In genomic region chr13:102745626-102746342, GRCm38 (mm10) we compare ENCODE assay signal across 10 mouse cellular contexts. TPM values are rescaled to one million over a fixed set of nuclear protein-coding genes. Genes with fewer than 3 reads are reported as not detected.
DNase-seq lines count a peak whose midpoint lies in the region; ATAC-seq lines count a peak whose summit lies in the region.
"Had no signal": no experiment of that assay in that cellular context is flagged by ENCODE, and none has a peak within 500 bp of the region (broad histone marks: within the 10 kb centered on the region; RNA-seq: fewer than 3 reads in every experiment).

No protein-coding gene starts in this region.

- peak; percentile 38 for DNase-seq in layer of hippocampus, adult 11-12 months (ENCODE audit: low spot score)
- no peak for DNase-seq in layer of hippocampus, postnatal 10 days (ENCODE audit: low spot score in 2 of 2)
- peak; percentile 55 for DNase-seq in right cerebral cortex, postnatal 25 days
- DNase-seq in right cerebral cortex, postnatal 10 days (ENCODE audit: low spot score in 2 of 2), result no peak
- peak; percentile 58 to 64 for DNase-seq in layer of hippocampus, adult 8-10 months (ENCODE audit: low spot score in 2 of 2)
- peak; percentile 88 for DNase-seq in telencephalon, adult 2 months (ENCODE audit: low read depth, low spot score)
- DNase-seq in urinary bladder, postnatal 14 days (ENCODE audit: low spot score), result no peak

- ATAC-seq in megakaryocyte progenitor cell, adult 5-6 weeks (replicated peaks; ENCODE audit: poor library complexity), result no peak
- ATAC-seq: hindbrain, postnatal 0 days; midbrain, embryonic 16.5 days had no signal

RNA-seq across cellular contexts. Expression of gene Cd180, which starts 52.4 kb away (rescaled TPM):
- 1 to 10 TPM; 3.0 to 4.3 TPM for total RNA-seq in layer of hippocampus, postnatal 10 days (2021)
- 10 to 100 TPM in 2 of 4 experiments, 1 to 10 TPM in 2; 1.2 to 23.8 (median 10.5) TPM for total RNA-seq in layer of hippocampus, adult 8-10 months (2022)
- 47.1 and 51.5 TPM in 2 replicates for total RNA-seq in megakaryocyte progenitor cell, adult 5-6 weeks (2015)
- total RNA-seq in megakaryocyte progenitor cell, adult 5-6 weeks (2017), result 11.2 and 14.5 TPM in 2 replicates

Comparison
In these comparisons a context has a peak if more than half of its experiments do, and no peak if none do; other contexts are left out.
1. DNase-seq: peak in layer of hippocampus, adult 11-12 months (single experiment), right cerebral cortex, postnatal 25 days (single experiment), layer of hippocampus, adult 8-10 months (2 of 2) and telencephalon, adult 2 months (single experiment); none in layer of hippocampus, postnatal 10 days (0 of 2), right cerebral cortex, postnatal 10 days (0 of 2) and urinary bladder, postnatal 14 days (single experiment).